Mouse (Mus musculus): ENCODE results near the gene Tsen54.
A peak's percentile ranks its signal among the peaks of the same experiment; 100 is the strongest.

The Tsen54 gene

DNA sequence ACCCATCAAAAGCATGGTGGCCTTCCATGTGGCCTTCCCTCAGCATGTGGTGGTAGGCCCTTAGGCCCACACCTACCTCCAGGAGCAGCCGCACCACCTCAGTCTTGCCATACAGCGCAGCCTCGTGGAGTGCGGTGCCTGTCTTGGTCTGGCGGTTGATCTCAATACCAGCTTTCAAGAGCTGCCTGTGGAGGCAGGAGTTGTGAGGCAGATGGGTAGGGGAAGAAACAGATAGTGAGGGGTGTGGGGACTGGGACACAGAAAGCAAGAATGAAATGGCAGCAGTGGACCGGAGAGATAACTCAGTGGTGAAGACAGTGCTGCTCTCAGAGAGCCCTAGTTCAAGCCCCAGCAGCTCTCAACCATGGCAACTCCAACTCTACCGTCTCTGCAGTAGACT, 9.5 kb upstream of the Tsen54 start:
- DNase-seq = no peak

DNA sequence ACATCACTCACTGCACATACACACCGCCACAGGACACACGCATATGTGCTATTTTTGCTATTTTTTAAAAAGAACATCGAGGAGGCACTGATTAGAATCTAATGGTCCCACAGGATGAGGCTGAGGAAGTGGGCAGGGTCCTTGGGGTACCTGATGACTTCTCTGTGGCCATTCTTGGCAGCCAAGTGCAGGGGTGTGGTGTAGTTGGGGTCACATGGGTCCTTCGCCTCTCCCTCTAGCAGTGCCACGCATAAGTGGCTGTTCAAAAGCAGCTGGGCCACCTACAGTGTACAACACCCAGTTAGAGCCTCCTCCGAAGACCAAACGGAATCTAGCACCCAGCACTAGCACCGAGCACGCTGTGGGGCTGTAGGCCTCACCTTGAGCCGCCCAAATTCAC, 8.4 kb upstream of the Tsen54 start:
- DNase-seq = no peak

DNA sequence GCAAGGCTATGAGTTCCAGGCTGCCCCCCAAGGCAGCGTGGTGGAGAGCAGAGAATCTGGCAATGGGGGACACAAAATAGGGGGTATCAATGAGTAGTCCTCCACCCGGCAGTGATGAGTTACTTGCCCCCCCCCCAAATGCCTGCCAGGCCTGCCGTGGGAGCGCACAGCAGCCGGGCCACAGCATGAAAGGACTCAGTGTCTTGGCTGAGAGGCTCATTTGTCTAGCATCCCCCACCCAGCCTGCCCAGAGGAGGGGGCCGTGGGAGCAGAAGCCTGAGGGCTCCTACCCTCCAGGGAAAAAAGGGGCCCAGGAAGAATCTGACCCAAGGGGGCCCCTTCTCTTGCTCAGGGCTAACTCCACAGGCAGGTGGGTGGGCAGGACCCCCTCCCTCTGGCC, 7.2 kb upstream of the Tsen54 start:
- peak; percentile 74 for DNase-seq

DNA sequence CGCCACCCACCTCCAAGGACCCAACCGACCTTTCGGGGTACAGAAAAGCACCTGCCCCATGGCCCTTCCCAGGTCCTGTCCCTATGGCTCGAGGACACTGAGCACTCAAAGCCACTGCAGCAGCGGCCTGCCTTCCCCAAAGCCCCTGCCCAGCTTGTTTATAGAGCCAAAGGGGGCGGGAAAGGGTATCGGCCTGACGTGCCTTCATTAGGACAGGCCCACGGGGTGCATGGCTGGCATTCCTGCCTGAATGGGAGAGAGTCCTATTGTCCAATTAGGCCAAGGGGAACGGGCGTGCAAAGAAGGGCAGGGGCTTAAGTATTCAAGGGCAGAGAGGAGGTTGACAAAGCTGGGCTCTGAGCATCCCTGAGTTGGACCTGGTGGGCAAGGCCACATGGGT, 6.6 kb upstream of the Tsen54 start:
- DNase-seq = peak; percentile 77

DNA sequence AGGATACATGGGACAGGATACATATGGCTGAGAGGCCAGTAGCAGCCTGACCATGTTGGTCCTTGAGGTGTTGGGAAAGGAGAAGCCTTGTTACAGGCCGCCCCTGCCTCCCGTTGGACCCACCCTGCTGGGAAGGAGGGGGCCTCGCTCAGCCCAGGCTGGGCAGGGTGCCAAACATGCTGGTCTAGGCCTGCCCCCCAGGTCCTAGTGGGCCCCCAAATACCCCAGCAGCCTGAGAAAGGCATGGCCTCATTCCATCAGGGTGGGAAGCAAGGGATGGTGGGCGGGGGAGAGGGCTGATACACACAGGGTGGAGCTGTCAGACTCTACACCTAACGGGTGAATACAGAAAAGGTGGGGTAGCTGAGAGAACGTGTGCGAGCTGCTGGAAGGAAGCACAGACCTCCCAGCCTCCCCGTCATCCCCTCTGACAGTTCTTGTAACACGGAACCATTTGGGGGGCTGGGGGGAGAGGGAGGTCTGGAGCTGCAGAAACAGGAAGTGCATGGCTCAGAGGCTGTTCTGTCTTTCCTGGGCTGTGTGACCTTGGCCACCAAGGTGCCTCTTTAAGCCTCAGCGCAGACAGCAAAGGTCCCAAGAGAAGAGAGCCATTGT, 5.7 kb upstream of the Tsen54 start:
- DNase-seq = peak; percentile 78

DNA sequence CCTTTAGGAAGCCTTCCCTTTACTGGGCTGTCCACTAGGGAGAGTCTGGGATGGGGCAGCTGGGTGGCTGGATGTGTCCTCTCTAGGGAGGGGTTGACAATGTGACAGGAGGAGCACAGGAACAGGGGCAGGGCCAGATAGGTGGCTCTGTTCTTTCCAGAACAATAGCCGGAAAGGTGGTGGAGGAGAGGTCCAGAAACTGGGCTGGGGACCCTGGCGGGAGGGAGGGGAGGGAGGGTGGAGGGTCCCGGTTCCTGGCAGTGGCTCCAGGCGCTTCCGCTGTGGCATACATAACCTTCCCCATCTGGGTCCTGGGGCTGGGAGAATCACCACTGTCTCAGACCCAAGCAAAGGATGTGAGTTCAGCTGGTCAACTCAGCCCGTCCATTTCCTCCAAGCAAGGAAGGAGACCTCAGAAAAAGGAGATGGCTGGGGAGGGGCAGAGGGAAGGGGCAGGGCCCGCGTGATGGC, 5.2 kb upstream of the Tsen54 start:
- DNase-seq = no peak

DNA sequence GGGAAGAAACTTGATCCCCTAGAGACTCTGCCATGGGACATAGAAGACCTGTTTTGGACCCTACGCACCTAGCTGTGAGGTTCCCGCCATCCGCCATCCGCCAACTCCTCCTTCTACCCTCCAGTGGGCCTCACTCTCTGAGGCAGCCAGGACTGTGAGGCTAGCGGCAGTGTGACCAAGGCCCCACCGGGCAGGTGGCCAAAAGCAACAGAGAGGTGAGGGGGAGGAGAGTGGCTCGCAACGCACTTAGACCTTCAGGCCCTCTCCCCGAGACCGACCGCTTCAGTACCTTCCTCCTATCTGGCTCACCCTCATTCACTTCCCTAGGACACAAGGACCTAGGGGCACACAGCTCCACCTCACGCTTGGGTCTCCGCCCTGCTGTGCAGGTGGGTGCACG, 4.1 kb upstream of the Tsen54 start:
- no peak for DNase-seq

DNA sequence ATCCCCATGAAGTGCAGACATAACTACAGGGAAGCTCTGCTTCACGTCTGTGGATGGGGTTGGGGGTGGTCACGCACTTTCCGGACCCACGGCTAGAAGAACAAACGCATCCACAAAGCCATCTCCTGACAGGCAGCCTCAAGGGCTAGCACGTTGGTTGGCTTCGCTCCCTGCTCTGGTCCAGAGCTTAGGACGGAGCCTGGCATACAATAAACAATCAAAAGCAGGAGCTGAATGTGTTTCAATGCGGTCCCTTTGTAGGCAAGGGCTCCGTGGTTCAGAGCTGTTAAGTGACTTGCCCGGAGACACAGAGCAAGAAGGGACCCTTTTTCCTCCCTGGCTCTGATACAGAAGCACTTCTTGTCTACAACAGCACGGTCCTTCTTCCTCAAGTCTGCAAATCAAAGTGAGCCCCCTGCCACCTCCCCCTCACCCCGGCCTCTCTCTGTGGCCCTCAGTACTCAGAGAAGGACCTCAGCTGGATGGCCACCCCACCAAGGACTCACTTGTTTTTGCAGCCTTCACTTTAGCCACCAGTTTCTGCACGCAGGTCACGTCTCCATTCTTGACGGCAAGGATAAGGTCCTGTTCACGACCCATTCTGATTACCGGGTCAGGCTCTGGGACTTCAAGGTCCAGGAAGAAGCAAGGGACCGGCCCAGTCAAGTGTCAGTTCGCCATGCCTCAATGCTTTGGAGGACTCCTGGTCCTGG, 3.0 kb upstream of the Tsen54 start:
- no peak for DNase-seq

DNA sequence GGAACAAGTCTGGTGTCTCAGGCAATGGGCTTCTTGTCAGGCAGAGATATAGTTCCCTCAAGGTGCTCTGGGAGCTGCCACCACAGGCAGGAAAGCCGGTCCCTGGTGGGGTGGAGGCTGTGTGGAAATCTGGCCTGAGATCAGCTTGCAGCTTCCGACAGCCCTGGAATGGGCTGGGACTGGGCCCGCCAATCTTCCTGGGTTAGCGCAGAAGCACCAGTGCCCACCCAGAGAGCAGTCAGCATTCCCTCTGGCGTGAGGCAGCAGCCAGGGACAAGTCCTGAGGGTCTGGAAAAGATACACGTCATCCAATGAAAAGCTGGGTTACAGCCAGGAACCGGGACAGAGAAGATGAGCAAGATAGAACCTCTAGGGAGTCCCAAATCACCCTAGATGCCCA, 2.4 kb upstream of the Tsen54 start:
- no peak for DNase-seq

DNA sequence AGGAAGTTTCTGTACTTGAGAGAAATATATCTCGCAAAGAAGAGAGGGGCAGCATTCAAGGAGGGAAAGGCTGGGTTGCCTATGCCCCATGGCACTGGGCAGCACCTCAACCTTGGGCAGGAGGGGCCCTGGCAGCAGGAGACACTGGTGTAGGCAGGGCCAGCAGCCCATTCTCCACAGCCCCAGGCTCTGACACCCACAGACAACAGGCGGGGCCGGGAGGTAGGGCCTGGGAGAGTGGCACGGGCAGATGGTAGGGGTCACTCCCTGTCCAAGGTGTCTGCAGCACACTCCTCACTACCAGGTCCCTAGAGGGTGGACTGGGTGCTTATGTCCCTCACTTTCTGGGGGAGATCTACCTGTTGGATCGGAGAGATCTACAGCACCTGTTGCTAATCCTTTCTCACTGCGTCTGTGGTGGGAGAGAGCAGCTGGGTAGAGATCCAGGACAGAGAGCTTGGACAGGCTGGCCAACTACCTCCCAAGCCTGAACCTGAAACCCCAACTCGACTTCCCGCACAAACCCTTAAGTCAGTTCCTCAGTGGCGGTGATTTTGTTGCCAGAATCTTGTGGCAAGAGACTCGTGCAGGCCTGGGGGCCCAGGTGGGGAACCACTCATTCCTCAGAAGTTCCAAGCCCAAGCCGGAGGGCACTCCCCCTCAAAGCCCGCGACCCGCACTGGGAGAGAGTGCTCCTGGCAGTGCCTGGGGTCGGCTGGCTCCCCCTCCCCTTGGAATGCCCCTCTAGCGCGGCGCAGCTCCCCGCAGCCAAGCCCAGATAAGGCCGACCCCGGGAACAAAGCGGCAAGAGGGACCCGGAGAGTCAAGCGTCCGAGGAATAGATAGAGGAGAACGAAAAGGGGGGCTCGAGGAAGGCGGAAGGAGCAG, 1.7 kb upstream of the Tsen54 start:
- no peak for DNase-seq

DNA sequence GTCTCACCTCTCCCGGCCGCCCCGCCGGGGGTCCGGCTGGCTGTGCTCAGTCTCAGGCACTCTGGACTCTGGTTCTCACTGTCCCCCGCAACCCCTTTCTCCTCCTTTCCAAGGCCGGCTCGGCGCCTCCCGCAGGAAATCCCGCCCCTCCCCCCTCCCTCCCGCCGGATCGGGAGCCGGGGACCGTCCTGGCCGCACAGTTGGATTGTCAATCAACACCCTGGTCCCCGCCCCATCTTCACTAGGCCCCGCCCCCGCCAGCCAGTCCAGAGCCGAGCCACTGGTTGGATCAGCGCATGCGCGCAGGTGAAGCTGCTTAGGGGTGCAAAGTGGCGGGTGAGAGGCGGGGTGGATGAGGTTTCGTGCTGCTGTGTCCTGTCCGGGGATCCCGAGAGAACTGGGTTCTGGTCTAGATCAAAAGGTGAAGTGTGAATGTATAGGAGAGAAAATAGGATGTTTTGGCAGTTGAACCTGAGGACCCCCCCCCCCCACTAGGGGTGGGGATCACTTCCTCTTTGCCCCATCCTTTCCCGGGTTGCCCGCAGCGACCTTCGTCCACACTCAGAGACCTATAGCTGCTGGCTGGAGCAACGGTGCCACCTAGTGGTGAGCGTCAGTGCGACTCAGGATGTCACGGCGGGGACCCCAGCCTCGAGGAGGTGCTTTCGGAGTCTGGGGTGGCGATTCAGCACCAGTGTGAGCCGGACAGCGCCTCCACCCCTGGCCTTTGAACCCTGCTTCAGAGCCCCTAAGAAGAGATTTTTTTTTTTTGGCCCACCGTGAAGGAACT, 822 bp upstream of the Tsen54 start, which contains the start of gene Caskin2:
Gene Caskin2 (minus strand): TSS at position 133 of the 790 bp plus-strand sequence.
- DNase-seq = peak; percentile 97

DNA sequence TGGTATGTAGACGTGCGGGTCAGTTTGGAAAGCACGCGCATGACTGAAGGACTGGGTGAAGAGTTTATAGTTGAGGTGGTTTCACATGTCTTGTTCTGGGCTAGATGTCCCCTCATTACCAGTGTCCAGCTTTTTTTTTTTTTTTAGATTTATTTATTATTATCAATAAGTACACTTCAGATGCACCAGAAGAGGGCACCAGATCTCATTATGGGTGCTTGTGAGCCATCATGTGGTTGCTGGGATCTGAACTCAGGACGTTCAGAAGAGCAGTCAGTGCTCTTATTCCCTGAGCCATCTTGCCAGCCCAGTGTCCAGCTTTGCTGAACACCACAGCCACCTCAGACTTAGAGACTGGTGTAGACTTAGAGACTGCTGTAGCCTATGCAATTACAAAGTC, 2.8 kb downstream of the Tsen54 start:
- DNase-seq = no peak

DNA sequence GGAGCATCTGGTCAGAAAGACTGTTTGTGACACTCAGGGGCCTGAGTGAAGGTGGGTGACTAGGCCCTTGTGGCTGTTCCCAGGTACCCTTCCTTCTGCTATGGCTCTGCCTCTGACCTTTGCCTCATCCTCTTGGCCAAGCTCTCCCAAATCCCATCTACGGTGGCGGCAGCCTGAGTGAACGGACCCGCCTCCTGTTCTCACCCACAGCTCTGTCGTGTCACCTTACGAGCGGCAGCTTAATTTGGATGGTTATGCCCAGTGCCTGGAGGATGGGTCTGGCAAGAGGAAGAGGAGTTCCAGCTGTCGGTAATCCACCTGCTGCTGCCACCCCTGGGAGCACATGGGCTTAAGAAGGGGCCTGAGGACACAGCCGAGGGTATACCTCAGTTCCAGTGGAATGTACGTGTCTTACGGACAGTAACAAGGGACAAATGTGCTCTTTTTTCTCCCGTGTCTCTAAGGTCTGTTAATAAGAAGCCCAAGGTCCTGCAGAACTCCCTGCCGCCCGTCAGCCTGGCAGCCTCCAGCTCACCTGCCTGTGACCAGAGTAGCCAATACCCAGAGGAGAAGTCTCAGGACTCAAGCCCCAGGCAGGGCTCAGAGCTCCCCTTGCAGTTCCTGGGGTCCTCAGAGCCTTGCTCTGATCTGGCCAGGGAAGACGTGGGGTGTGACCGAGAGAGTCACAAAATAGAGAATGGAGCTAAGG, 5.5 kb downstream of the Tsen54 start:
- no peak for DNase-seq

DNA sequence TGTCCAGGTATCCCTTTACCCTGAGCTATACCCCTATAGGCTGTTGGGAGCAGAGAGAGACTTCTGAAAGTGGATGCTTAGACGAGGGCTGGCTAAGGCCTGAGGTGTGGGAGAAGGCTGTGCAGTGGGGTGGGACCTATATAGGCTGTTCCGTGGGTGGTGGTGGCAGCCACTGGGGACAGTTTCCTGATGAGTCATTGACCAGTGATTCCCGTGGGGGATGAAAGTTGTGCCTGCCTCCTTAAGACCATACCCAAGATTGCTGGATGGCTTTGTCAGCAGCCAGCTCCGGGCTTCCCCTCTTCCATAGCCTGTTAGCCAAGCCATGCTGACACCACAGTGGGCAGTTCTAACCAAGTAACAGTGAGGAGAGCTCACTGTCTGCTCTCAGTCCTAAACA, 6.5 kb downstream of the Tsen54 start:
- no peak for DNase-seq

DNA sequence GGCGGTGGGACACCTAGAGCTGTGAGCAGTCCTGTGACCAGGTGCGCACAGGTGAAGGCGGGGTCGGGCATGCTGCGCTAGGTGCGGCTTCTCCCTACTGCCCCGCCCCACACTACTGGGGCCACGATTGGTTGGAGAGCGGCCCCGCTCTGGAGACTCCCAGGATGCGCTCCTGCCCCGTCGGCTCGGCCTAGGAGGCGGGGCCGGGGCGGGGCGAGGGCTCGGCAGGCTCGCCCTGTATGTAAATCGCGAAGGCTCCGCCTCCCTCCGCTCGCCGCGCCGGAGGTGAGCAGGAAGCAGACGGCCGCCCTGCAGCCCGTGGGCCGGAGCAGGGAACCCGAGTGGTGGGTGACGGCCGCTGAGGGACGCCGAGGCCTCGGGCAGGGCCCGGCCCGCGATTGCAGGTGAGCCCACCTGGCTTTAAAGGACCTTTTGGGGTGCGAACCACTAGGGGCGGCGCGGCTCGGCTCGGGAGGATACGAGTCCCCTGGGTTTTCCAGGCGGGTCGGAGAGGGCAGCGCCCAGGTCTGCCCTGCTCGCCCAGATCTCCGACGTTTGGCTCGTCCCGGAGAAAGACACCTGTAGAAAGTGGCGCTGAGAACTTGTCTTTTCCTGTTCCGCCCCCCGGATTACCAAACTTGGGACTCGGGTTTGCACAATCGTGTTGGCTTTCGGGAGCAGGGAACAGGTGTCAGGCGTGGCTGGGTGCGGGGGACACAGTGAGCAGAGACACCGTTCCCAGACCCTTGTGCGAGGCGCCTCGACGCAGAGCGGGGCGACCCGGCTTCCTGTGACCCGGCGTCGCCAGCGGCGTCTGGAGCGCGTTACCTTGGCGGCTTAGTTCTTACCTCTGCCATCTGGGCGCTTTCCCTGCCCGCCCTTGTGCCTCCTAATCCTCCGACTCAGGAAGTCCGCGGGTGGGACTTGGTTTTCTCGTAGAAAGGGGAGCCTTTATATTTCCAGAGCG, 9.5 kb downstream of the Tsen54 start, which contains the start of gene Llgl2:
Gene Llgl2 (plus strand): TSS at position 276 of the 967 bp plus-strand sequence.
- peak; percentile 92 for DNase-seq

DNA sequence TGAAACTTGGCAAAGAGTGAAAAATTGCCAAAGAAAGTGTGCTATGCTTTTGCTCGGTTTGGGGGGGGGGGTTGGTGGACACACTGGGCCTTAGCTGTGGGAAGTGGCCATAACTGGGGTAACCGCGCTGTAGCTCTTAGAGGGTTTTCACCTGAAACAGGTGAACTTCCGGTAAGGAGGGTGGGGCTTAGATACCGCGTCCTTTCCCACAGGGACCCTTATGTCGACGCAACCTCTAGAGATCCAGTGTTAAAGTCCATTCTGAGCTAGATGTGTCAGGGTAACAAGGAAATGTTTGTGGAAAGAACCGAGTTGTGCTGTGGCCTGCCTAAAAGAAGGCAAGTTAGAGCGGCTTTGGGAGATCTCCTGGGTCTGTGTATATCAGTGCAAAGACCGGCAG, 10.3 kb downstream of the Tsen54 start:
- DNase-seq = no peak

DNA sequence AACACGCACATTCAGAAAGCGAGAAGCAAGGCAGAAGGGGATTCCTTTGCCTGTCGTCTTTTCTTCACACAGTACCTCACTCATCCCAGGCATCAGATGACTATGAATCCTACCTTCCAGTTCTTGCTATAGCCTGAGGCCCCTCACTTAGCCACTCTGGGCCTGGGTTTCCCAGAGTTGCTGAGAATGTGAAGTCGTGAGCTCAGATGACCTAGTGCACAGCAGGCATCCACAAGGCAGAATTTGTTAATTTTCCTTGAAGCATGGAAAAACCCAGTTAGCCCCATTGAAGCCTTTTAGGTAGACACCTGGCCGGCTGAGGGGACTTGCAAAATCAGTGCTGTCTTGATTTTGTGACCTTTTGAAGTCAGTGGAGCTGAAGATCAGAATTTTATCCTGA, 12.0 kb downstream of the Tsen54 start:
- DNase-seq = no peak

DNA sequence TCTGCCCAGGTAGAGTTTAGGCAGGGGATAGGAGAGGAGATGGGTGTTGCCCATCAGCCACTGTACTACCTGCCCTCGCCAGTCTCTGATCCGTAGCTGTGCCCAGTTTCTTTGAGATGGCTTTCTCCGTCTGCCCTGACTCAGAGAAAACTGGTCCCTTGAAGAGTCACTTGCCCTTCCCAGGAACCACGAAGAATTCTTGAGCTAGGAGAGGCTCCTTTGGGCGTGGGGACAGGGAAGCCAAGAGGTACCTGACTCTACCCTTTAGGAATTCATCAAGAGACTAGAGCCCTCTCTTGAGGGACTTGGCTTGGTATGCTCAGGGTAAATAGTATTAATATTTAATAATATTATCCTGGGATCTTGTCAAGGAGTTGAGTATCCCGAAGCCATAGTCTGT, 13.1 kb downstream of the Tsen54 start:
- DNase-seq = no peak

DNA sequence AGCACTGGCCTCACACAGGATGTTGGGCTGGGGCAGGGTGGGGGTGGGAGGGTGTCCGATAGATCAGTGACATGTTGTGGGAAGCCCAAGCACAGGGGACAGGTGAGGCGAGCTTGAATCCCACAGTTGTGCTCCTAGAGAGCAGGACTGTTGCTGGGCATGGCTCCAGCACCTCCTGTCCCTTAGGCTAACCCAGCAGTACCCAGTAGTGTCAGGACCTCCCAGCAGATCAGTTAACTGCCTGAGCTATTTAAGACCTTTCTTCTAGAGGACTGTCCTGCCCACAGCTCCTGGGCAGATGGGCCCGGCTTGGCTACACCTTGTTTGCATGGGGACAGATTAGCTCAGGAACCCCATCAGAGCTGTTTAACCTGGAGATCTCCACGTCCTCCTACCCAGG, 14.5 kb downstream of the Tsen54 start:
- DNase-seq = no peak

DNA sequence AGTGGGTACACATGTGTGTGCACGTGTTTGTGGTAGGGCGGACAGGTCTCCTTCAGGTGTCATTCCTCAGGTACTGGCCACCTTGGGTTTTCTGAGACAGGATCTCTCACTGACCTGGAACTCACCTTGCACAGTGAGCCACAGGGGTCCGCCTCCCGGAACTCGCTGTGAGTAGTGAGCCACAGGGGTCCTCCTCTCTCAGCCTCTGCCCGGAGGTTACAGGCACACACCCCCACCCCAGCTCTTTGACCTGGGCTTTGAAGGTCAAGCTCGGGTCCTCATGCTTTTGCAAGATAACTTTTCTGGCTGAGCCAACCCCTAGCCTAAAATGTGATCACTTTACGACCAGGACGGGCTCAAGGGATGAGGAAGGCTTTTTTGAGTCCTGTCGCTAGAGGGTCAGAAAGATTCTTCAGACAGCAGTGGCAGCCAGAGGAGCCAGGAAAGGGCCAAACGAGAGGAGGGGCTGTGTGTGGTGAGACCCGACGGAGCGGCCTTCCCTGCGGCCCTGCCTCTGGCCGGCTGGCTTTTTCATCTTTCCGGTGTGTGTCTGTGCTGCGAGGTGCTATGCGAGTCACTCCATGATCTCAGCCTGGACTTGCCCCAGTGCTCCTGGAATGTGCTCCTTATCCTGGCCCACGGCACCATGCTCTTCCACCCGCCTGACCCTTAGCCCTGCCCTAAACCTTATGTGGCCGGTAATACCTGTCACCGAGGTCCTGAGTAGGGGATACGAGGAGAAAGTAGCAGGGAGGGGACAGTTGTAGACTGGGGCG, 16.2 kb downstream of the Tsen54 start:
- DNase-seq = no peak
